Mouse (Mus musculus) hindbrain, postnatal 0 days (tissue): ENCODE results near the gene Otp. TPM values are rescaled to one million over a fixed set of nuclear protein-coding genes. Genes with fewer than 3 reads are reported as not detected.
A peak's percentile ranks its signal among the peaks of the same experiment; 100 is the strongest.

ENCODE experiments used
- ATAC-seq: fragments of 200-750 bp; cut with Nextera tagmentation; 2 replicates; pipeline ENCODE4 v1.8.0; 2017; ENCODE audit warnings: mild to moderate bottlenecking, moderate TSS enrichment, moderate library complexity
- DNase-seq: peaks from one replicate; pipeline ENCODE4 v3.0.0-alpha.2; 2015; ENCODE audit warnings: low spot score
- H3K27ac ChIP-seq: fragments of 300-500 bp; sonication (generic); 2 replicates; pipeline ENCODE4 v1.5.1; 2014; ENCODE audit warnings: mild to moderate bottlenecking
- H3K27me3 ChIP-seq: fragments of 300-500 bp; sonication (generic); 2 replicates; pipeline ENCODE4 v1.6.1; 2014; ENCODE audit warnings: low read length, mixed read lengths; ENCODE audit not compliant: insufficient read depth
- H3K36me3 ChIP-seq: fragments of 300-500 bp; sonication (generic); 2 replicates; pipeline ENCODE4 v1.6.1; 2014; ENCODE audit warnings: low read length, mixed read lengths; ENCODE audit not compliant: insufficient read depth
- H3K4me1 ChIP-seq: fragments of 300-500 bp; sonication (generic); 2 replicates; pipeline ENCODE4 v1.6.1; 2014; ENCODE audit warnings: antibody characterized with exemption, low read length, mixed read lengths; ENCODE audit not compliant: insufficient read depth
- H3K4me2 ChIP-seq: fragments of 300-500 bp; sonication (generic); 2 replicates; pipeline ENCODE4 v1.6.1; 2014; ENCODE audit warnings: low read depth, mild to moderate bottlenecking, low read length, moderate library complexity, mixed read lengths
- H3K4me3 ChIP-seq: fragments of 300-500 bp; sonication (generic); 2 replicates; pipeline ENCODE4 v1.5.1; 2014; ENCODE audit warnings: low read length
- H3K9ac ChIP-seq: fragments of 300-500 bp; sonication (generic); replicated peaks from 2 replicates; pipeline ENCODE4 v1.6.1; 2014; ENCODE audit warnings: mild to moderate bottlenecking, low read length, moderate library complexity, mixed read lengths
- H3K9me3 ChIP-seq: fragments of 300-500 bp; sonication (generic); 2 replicates; pipeline ENCODE4 v1.6.1; 2016; ENCODE audit warnings: low read length, mixed read lengths
- CTCF ChIP-seq: IDR thresholded peaks from 2 replicates; pipeline ENCODE4 v1.5.1; 2016; ENCODE audit warnings: antibody characterized with exemption, control low read depth, low read depth
- WGBS: fragments of 180-500 bp; shearing (Covaris S2); extraction: QIAGEN DNeasy Blood & Tissue Kit; methylation state at CpG from one replicate; pipeline ENCODE4 v1.1.7; 2014; 5-methylcytosine and 5-hydroxymethylcytosine counted together
- polyA plus RNA-seq: library from polyadenylated mRNA; unstranded; fragments of >200 nt; fragmentation: Nextera tagmentation; extraction: Ambion mirVana; gene quantifications from 2 replicates; pipeline ENCODE4 v1.2.1, GENCODE M21; 2015
- total RNA-seq: library from RNA; depleted of rRNA; stranded (reverse); fragments of >200 nt; gene quantifications from 2 replicates; pipeline ENCODE4 v1.2.3, GENCODE M21; 2014

Gene Otp
- total and polyA plus RNA-seq, 2 experiments from 2014 or later = 4.3 to 4.9 TPM

DNA sequence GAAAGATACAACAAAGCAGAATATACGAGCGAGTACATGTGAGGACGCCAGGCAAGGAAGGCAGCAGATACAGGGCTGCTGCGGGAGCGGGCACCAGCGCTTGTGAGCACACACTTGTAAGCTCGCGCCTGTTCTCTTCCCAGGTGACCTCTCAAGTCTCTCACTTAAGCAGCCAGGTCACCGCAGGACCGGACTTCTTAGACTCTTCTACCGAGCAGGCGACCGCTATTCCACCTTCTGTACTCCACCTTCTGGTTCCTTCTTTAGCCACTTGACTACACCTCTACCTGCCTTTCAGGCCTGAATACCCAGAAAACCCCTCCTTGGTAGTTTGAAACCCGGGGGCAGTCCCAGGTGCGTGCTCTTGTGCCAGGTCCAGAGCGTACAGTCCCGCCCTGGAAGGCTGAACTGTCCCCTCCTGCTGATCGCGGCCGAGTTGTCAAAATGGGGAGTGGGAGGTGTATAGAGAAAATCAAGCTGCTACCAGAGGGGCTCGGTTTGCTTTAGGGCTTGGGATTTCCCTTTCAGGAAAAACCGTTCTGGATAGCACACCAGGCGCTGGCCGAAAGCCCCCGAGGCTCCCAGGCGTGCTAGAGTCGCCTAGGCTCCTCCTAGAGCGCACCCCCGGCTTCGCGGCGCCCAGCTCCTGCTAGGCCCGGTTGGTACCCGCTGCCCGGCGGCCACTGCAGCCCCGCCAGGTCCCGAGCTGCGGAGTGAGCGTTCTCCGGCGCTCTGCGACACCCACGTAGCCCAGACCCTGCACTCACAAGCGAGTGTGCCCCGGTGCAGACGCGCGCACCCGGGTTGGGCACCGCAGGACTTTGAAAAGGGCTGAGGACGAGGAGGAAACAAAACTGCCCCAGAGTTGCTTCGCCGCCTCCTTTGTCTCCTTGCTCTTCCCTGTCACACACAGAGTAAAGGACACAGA, 2.0 kb upstream of the Otp start:
- ATAC-seq = no peak
- no peak overlapping the region for H3K9ac ChIP-seq
- no peak for TF ChIP-seq CTCF
- under 1% methylated on average over 54 of the region's 54 CpGs for WGBS
- H3K4me2 ChIP-seq = 0 out of 2 replicates have a peak overlapping the region, but pooled peaks have one; percentile 17
- DNase-seq = no peak
- no peak overlapping the region for H3K27ac ChIP-seq
- no peaks in the 10 kb centered on the region for H3K4me1 ChIP-seq
- H3K9me3 ChIP-seq = no peaks in the 10 kb centered on the region
- no peaks in the 10 kb centered on the region for H3K36me3 ChIP-seq
- peaks cover 77% of the 10 kb centered on the region for H3K27me3 ChIP-seq
- H3K4me3 ChIP-seq = peak overlapping the region; percentile 13; the same call in 1 of the 2 replicates

DNA sequence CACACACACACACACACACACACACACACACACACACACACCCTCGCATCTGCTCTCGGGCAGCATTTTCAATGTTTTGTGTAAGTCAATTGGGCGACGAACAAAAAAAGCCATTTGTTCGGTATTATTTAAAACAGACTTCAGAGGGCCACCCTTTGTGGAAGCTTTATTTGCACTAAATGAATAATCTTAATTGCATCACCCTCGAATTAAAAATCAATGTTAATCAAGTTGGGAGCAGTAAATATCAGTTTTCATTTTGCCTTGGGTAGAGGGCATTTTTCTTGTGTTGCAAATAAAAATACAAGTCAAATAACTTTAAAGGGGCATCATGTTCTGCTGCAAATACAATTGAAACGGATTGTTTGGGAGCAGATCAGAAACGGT, 1.4 kb upstream of the Otp start:
- no peak overlapping the region for H3K4me3 ChIP-seq
- H3K4me2 ChIP-seq = no peak overlapping the region
- TF ChIP-seq CTCF = no peak
- no peak for DNase-seq
- H3K9me3 ChIP-seq = no peaks in the 10 kb centered on the region
- peaks cover 75% of the 10 kb centered on the region for H3K27me3 ChIP-seq
- H3K27ac ChIP-seq = no peak overlapping the region
- no peak overlapping the region for H3K9ac ChIP-seq
- ATAC-seq = no peak
- H3K4me1 ChIP-seq = no peaks in the 10 kb centered on the region
- H3K36me3 ChIP-seq = no peaks in the 10 kb centered on the region
- under 1% methylated on average over 8 of the region's 8 CpGs for WGBS

DNA sequence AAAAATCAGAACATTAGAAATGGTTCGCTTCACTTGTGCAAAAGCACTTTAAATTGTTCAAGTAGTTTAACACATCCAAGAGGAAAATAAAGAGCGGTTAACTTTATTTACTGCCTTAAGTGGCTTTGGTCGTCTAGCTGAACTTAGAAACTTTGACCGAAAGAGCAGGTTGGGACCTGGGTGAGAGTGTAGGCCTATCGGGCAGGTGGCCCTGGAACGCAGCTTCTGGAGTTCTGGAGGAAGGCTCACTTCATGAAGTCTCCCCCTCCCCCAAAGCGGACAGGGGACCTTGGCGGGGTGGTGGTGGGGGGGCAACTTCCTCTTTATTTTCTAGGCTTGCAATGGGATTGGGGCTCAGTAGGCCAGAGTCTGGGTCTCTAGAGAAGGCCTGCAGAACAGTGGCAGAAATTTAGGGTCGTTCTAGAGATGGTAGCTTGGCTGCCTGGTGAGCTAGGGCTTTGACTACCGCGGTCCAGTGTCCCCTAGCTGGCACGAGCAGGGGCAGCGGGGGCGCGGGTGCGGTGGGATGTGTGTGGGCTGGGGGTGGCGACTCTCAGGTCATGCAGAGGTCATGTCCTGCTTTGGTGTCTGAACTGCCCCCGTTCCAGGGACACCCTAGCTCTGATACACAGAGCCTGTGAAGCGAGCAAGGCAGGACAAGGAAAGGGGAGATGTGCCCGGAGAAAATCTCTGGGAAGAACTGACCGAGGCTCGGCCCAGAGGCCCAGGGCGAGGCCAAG, 576 bp upstream of the Otp start:
- H3K36me3 ChIP-seq = no peaks in the 10 kb centered on the region
- WGBS = 2% methylated on average over 21 of the region's 23 CpGs
- peak overlapping the region; percentile 2; the same call in 1 of the 2 replicates for H3K4me3 ChIP-seq
- ATAC-seq (0 out of 2 replicates have a peak, but pooled peaks have one; percentile 11), DNase-seq (no peak)
- H3K4me2 ChIP-seq = no peak overlapping the region
- H3K4me1 ChIP-seq = no peaks in the 10 kb centered on the region
- H3K27ac ChIP-seq = no peak overlapping the region
- H3K27me3 ChIP-seq = peaks cover 72% of the 10 kb centered on the region
- TF ChIP-seq CTCF = no peak
- no peaks in the 10 kb centered on the region for H3K9me3 ChIP-seq
- H3K9ac ChIP-seq = no peak overlapping the region

DNA sequence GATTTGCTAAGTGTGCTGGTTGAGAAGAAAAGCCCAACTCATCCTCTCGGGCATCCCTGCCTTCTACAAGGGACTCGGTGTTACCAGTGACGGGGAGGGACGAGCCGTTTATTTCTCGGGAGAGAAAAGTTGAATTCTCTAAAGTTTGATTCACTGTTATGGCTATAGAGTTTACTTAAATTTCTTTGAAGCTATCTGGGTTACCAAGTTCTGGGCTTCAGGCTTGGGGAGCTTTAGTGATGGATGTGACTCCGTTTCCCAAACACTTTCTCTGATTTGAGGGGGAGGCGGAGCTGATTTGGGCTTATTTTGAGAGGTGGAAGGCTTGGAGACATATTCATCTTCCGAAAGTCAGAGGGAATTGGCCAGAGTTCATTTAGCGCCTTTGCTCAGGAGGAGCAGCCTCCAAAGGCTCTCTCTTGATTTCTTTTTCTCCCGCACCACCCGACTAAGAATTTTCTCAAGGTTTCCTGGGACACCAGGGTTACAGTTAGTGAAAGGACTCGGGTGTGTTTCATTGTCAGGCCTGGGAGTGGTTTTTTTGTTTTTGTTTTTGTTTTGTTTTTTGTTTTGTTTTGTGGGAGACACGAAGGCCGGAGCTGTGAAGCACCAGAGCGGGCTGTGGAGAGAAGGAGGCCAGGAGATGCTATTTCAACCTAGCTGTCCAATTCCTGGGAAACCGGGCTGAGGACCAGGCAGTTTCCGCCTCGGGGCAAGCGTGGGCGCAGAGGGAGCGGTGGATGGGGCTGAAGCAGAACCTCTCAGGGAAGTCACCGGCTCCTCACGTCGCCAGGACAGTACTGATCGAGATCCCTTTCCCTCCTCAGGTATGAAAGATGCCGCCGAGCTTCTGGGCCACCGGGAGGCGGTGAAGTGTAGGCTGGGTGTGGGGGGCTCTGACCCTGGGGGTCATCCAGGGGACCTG, 1.1 kb downstream of the Otp start:
- WGBS = 2% methylated on average over 30 of the region's 30 CpGs
- no peaks in the 10 kb centered on the region for H3K9me3 ChIP-seq
- H3K27ac ChIP-seq = no peak overlapping the region
- peak overlapping the region; percentile 15 for H3K4me3 ChIP-seq
- no peak for DNase-seq
- no peaks in the 10 kb centered on the region for H3K4me1 ChIP-seq
- peaks cover 73% of the 10 kb centered on the region for H3K27me3 ChIP-seq
- ATAC-seq = no peak
- no peak overlapping the region for H3K4me2 ChIP-seq
- no peak overlapping the region for H3K9ac ChIP-seq
- no peaks in the 10 kb centered on the region for H3K36me3 ChIP-seq
- no peak for TF ChIP-seq CTCF

DNA sequence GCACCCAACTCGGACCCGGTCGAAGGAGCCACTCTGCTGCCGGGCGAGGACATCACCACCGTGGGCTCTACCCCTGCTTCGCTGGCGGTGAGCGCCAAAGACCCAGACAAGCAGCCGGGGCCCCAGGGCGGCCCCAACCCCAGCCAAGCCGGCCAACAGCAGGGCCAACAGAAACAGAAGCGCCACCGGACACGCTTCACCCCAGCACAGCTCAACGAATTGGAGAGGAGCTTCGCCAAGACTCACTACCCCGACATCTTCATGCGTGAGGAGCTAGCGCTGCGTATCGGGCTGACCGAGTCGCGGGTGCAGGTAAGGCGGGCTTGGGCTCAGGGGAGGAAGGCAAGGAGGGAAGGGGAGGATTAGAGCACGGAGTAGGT, 1.8 kb downstream of the Otp start:
- H3K36me3 ChIP-seq = no peaks in the 10 kb centered on the region
- H3K4me2 ChIP-seq = no peak overlapping the region
- H3K9ac ChIP-seq = no peak overlapping the region
- no peaks in the 10 kb centered on the region for H3K4me1 ChIP-seq
- H3K9me3 ChIP-seq = no peaks in the 10 kb centered on the region
- DNase-seq (no peak), ATAC-seq (no peak)
- WGBS = 0% methylated on average over 27 of the region's 27 CpGs
- H3K27me3 ChIP-seq = peaks cover 78% of the 10 kb centered on the region
- H3K4me3 ChIP-seq = peak overlapping the region; percentile 15
- TF ChIP-seq CTCF = no peak
- no peak overlapping the region for H3K27ac ChIP-seq
